Mouse (Mus musculus): ENCODE results near the gene Slc25a23. TPM values are rescaled to one million over a fixed set of nuclear protein-coding genes. Genes with fewer than 3 reads are reported as not detected.

Slc25a23 gene
- total RNA-seq, 2 experiments from 2014 or later: 325 to 326 TPM

GRCm38 (mm10) chr17:57031661-57032420, 27.8 kb downstream of the Slc25a23 start:
- peak; percentile 100 for DNase-seq (ENCODE audit: extremely low spot score in 1 of 2, low spot score in 2 of 2)
- intact Hi-C loops (cut with DNase I): no loop called here

GRCm38 (mm10) chr17:57030931-57031660, 28.6 kb downstream of the Slc25a23 start, which contains the start of gene Khsrp:
TSS of gene Khsrp (minus strand) at chr17:57031522.
- intact Hi-C loops (cut with DNase I): no loop called here
- DNase-seq (ENCODE audit: extremely low spot score in 1 of 2, low spot score in 2 of 2): peak in 1 of 2 experiments; percentile 80

- DNase-seq (ENCODE audit: extremely low spot score in 1 of 2, low spot score in 2 of 2): peak in 1 of 2 experiments; percentile 24
- intact Hi-C loops (cut with DNase I): no loop called here
Observed at GRCm38 (mm10) chr17:57029691-57030090, 30.0 kb downstream of the Slc25a23 start.

- no peak for DNase-seq (ENCODE audit: extremely low spot score in 1 of 2, low spot score in 2 of 2)
- intact Hi-C loops (cut with DNase I): no loop called here
Observed at GRCm38 (mm10) chr17:57027471-57027870, 32.2 kb downstream of the Slc25a23 start.

GRCm38 (mm10) chr17:57020960-57021359, 38.7 kb downstream of the Slc25a23 start:
- DNase-seq (ENCODE audit: extremely low spot score in 1 of 2, low spot score in 2 of 2): no peak
- intact Hi-C loops (cut with DNase I): no loop called here

GRCm38 (mm10) chr17:57019693-57020092, 40.0 kb downstream of the Slc25a23 start:
- intact Hi-C loops (cut with DNase I): no loop called here
- DNase-seq (ENCODE audit: extremely low spot score in 1 of 2, low spot score in 2 of 2): no peak

- DNase-seq (ENCODE audit: extremely low spot score in 1 of 2, low spot score in 2 of 2): no peak
- intact Hi-C loops (cut with DNase I): no loop called here
Observed at GRCm38 (mm10) chr17:57012245-57012795, 47.3 kb downstream of the Slc25a23 start.

GRCm38 (mm10) chr17:57011236-57012141, 48.2 kb downstream of the Slc25a23 start, which contains the start of the genes Gtf2f1 and Gm17949:
TSS of gene Gtf2f1 (minus strand) at chr17:57011288.
TSS of gene Gm17949 (plus strand) at chr17:57011469.
- intact Hi-C loops (cut with DNase I): no loop called here
- DNase-seq (ENCODE audit: extremely low spot score in 1 of 2, low spot score in 2 of 2): peak; percentile 95 to 96

GRCm38 (mm10) chr17:57010911-57011235, 48.8 kb downstream of the Slc25a23 start:
- no peak for DNase-seq (ENCODE audit: extremely low spot score in 1 of 2, low spot score in 2 of 2)
- intact Hi-C loops (cut with DNase I): no loop called here

- intact Hi-C loops (cut with DNase I): no loop called here
- DNase-seq (ENCODE audit: extremely low spot score in 1 of 2, low spot score in 2 of 2): no peak
Observed at GRCm38 (mm10) chr17:57007137-57007905, 52.3 kb downstream of the Slc25a23 start.

- intact Hi-C loops (cut with DNase I): no loop called here
- no peak for DNase-seq (ENCODE audit: extremely low spot score in 1 of 2, low spot score in 2 of 2)
Observed at GRCm38 (mm10) chr17:57003994-57004393, 55.7 kb downstream of the Slc25a23 start.

GRCm38 (mm10) chr17:57001228-57001627, 58.4 kb downstream of the Slc25a23 start:
- DNase-seq (ENCODE audit: extremely low spot score in 1 of 2, low spot score in 2 of 2): no peak
- intact Hi-C loops (cut with DNase I): no loop called here

GRCm38 (mm10) chr17:56999968-57000609, 59.6 kb downstream of the Slc25a23 start, which contains the start of gene Pspn:
TSS of gene Pspn (minus strand) at chr17:57000018.
- no peak for DNase-seq (ENCODE audit: extremely low spot score in 1 of 2, low spot score in 2 of 2)
- intact Hi-C loops (cut with DNase I): loop anchor here (5.0 to 10.0 kb wide), 3 partner anchors 167 to 335 kb away; no protein-coding TSS in a partner anchor

- DNase-seq (ENCODE audit: extremely low spot score in 1 of 2, low spot score in 2 of 2): no peak
- intact Hi-C loops (cut with DNase I): loop anchor here (5.0 to 10.0 kb wide), 3 partner anchors 168 to 335 kb away; no protein-coding TSS in a partner anchor
Observed at GRCm38 (mm10) chr17:56999414-56999813, 60.2 kb downstream of the Slc25a23 start.

GRCm38 (mm10) chr17:56997029-56997667, 62.5 kb downstream of the Slc25a23 start, which contains the start of gene Alkbh7:
TSS of gene Alkbh7 (plus strand) at chr17:56997339.
- intact Hi-C loops (cut with DNase I): loop anchor here (5.0 to 10.0 kb wide), 3 partner anchors 170 to 338 kb away; no protein-coding TSS in a partner anchor
- peak; percentile 95 to 97 for DNase-seq (ENCODE audit: extremely low spot score in 1 of 2, low spot score in 2 of 2)

GRCm38 (mm10) chr17:56996506-56996905, 63.2 kb downstream of the Slc25a23 start:
- no peak for DNase-seq (ENCODE audit: extremely low spot score in 1 of 2, low spot score in 2 of 2)
- intact Hi-C loops (cut with DNase I): loop anchor here (5.0 to 10.0 kb wide), 3 partner anchors 171 to 338 kb away; no protein-coding TSS in a partner anchor

GRCm38 (mm10) chr17:56995046-56995445, 64.6 kb downstream of the Slc25a23 start:
- intact Hi-C loops (cut with DNase I): loop anchor here (5.0 to 10.0 kb wide), 3 partner anchors 172 to 340 kb away; no protein-coding TSS in a partner anchor

More at GRCm38 (mm10) chr17:56995046-56995445, 64.6 kb downstream of the Slc25a23 start:
- DNase-seq (ENCODE audit: extremely low spot score in 1 of 2, low spot score in 2 of 2): no peak
